Mouse (Mus musculus) midbrain, embryonic 16.5 days (tissue): ENCODE measurements around the gene 1700109H08Rik. TPM values are rescaled to one million over a fixed set of nuclear protein-coding genes. Genes with fewer than 3 reads are reported as not detected.
A peak's percentile ranks its signal among the peaks of the same experiment; 100 is the strongest.

Source experiments
- ATAC-seq: fragments of 200-750 bp; cut with Nextera tagmentation; 2 replicates; pipeline ENCODE4 v1.8.0; 2017; ENCODE audit warnings: moderate TSS enrichment
- H3K27ac ChIP-seq: fragments of 300-500 bp; sonication (generic); 2 replicates; pipeline ENCODE4 v1.5.1; 2014; ENCODE audit warnings: mild to moderate bottlenecking, low read length, mixed read lengths
- H3K27me3 ChIP-seq: fragments of 300-500 bp; sonication (generic); 2 replicates; pipeline ENCODE4 v1.6.1; 2014; ENCODE audit warnings: low read depth, low read length, mixed read lengths; ENCODE audit not compliant: control insufficient read depth, insufficient read depth
- H3K36me3 ChIP-seq: fragments of 300-500 bp; sonication (generic); 2 replicates; pipeline ENCODE4 v1.6.1; 2014; ENCODE audit warnings: mild to moderate bottlenecking, low read length, moderate library complexity, mixed read lengths; ENCODE audit not compliant: control insufficient read depth, insufficient read depth
- H3K4me1 ChIP-seq: fragments of 300-500 bp; sonication (generic); 2 replicates; pipeline ENCODE4 v1.6.1; 2014; ENCODE audit warnings: mild to moderate bottlenecking, low read length, mixed read lengths; ENCODE audit not compliant: control insufficient read depth, insufficient read depth
- H3K4me2 ChIP-seq: fragments of 300-500 bp; sonication (generic); 2 replicates; pipeline ENCODE4 v1.6.1; 2014; ENCODE audit warnings: mild to moderate bottlenecking, low read length, mixed read lengths
- H3K4me3 ChIP-seq: fragments of 300-500 bp; sonication (generic); 2 replicates; pipeline ENCODE4 v1.5.1; 2014; ENCODE audit warnings: low read depth, mild to moderate bottlenecking, low read length, moderate library complexity, mixed read lengths
- H3K9ac ChIP-seq: fragments of 300-500 bp; sonication (generic); 2 replicates; pipeline ENCODE4 v1.6.1; 2014; ENCODE audit warnings: low read depth, low read length, mixed read lengths
- H3K9me3 ChIP-seq: fragments of 300-500 bp; sonication (generic); replicated peaks from 2 replicates; pipeline ENCODE4 v1.6.1; 2014; ENCODE audit warnings: mild to moderate bottlenecking, low read length, mixed read lengths; ENCODE audit not compliant: control insufficient read depth, poor library complexity, severe bottlenecking
- WGBS: fragments of 180-500 bp; shearing (Covaris S2); extraction: QIAGEN DNeasy Blood & Tissue Kit; methylation state at CpG from one replicate; pipeline ENCODE4 v1.1.7; 2014; 5-methylcytosine and 5-hydroxymethylcytosine counted together
- polyA plus RNA-seq: library from polyadenylated mRNA; unstranded; fragments of >200 nt; fragmentation: Nextera tagmentation; extraction: Ambion mirVana; gene quantifications from 2 replicates; pipeline ENCODE4 v1.2.1, GENCODE M21; 2015

Gene 1700109H08Rik
- polyA plus RNA-seq, 1 experiment from 2014 or later = 2.4 TPM

- Histone ChIP-seq H3K4me3 (no peak overlapping the region), H3K4me1 (peaks cover 14% of the 10 kb centered on the region), H3K4me2 (no peak overlapping the region), H3K27me3 (no peaks in the 10 kb centered on the region), H3K27ac (no peak overlapping the region), H3K9ac (no peak overlapping the region), H3K36me3 (no peaks in the 10 kb centered on the region), H3K9me3 (no peaks in the 10 kb centered on the region)
- WGBS = 80% methylated on average over 6 of the region's 6 CpGs
- ATAC-seq = no peak
Measured at GRCm38 (mm10) chr5:3541871-3542270, 29.5 kb upstream of the 1700109H08Rik start.

GRCm38 (mm10) chr5:3543629-3544479, 27.5 kb upstream of the 1700109H08Rik start, which contains the start of gene Fam133b:
TSS of gene Fam133b (plus strand) at chr5:3543833.
- under 1% methylated on average over 73 of the region's 80 CpGs for WGBS
- H3K9me3 ChIP-seq = no peaks in the 10 kb centered on the region
- peak within 1 kb of the TSS; percentile 87 for H3K27ac ChIP-seq
- peak within 1 kb of the TSS; percentile 62 for H3K4me2 ChIP-seq
- ATAC-seq = peak; percentile 97
- peaks cover 14% of the 10 kb centered on the region for H3K4me1 ChIP-seq
- H3K36me3 ChIP-seq = no peaks in the 10 kb centered on the region
- H3K9ac ChIP-seq = peak within 1 kb of the TSS; percentile 87
- peak within 1 kb of the TSS; percentile 92 for H3K4me3 ChIP-seq
- no peaks in the 10 kb centered on the region for H3K27me3 ChIP-seq

- Histone ChIP-seq H3K9ac (peak overlapping the region; percentile 87), H3K27ac (no peak overlapping the region), H3K4me2 (peak overlapping the region; percentile 62), H3K9me3 (no peaks in the 10 kb centered on the region), H3K36me3 (no peaks in the 10 kb centered on the region), H3K4me1 (peaks cover 14% of the 10 kb centered on the region), H3K27me3 (no peaks in the 10 kb centered on the region), H3K4me3 (peak overlapping the region; percentile 92)
- WGBS = 7% methylated on average over 7 of the region's 7 CpGs
- peak; percentile 54 for ATAC-seq
Measured at GRCm38 (mm10) chr5:3544480-3544769, 26.9 kb upstream of the 1700109H08Rik start.

GRCm38 (mm10) chr5:3546226-3546625, 25.1 kb upstream of the 1700109H08Rik start:
- peaks cover 14% of the 10 kb centered on the region for H3K4me1 ChIP-seq
- H3K9ac ChIP-seq = no peak overlapping the region
- ATAC-seq = no peak
- H3K27me3 ChIP-seq = no peaks in the 10 kb centered on the region
- no peaks in the 10 kb centered on the region for H3K36me3 ChIP-seq
- WGBS = 90% methylated on average over 1 of the region's 1 CpGs
- no peaks in the 10 kb centered on the region for H3K9me3 ChIP-seq
- no peak overlapping the region for H3K27ac ChIP-seq
- H3K4me3 ChIP-seq = no peak overlapping the region
- no peak overlapping the region for H3K4me2 ChIP-seq

GRCm38 (mm10) chr5:3551481-3551880, 19.9 kb upstream of the 1700109H08Rik start:
- Histone ChIP-seq H3K27ac (no peak overlapping the region), H3K27me3 (no peaks in the 10 kb centered on the region), H3K9ac (no peak overlapping the region), H3K4me1 (no peaks in the 10 kb centered on the region), H3K4me3 (no peak overlapping the region), H3K36me3 (peaks cover 10% of the 10 kb centered on the region; the same call in 1 of the 2 replicates), H3K4me2 (no peak overlapping the region), H3K9me3 (no peaks in the 10 kb centered on the region)
- ATAC-seq = no peak
- 94% methylated on average over 1 of the region's 1 CpGs for WGBS

- H3K4me1 ChIP-seq = no peaks in the 10 kb centered on the region
- no peak overlapping the region for H3K27ac ChIP-seq
- no peak overlapping the region for H3K4me2 ChIP-seq
- no peaks in the 10 kb centered on the region for H3K27me3 ChIP-seq
- peaks cover 20% of the 10 kb centered on the region for H3K36me3 ChIP-seq
- H3K9ac ChIP-seq = no peak overlapping the region
- WGBS = 96% methylated on average over 2 of the region's 2 CpGs
- no peak for ATAC-seq
- H3K4me3 ChIP-seq = no peak overlapping the region
- H3K9me3 ChIP-seq = no peaks in the 10 kb centered on the region
Measured at GRCm38 (mm10) chr5:3554198-3554597, 17.2 kb upstream of the 1700109H08Rik start.

- Histone ChIP-seq H3K36me3 (peaks cover 68% of the 10 kb centered on the region), H3K27me3 (no peaks in the 10 kb centered on the region), H3K9ac (no peak overlapping the region), H3K4me3 (no peak overlapping the region), H3K9me3 (no peaks in the 10 kb centered on the region), H3K4me2 (no peak overlapping the region), H3K4me1 (no peaks in the 10 kb centered on the region), H3K27ac (no peak overlapping the region)
- 96% methylated on average over 2 of the region's 2 CpGs for WGBS
- ATAC-seq = no peak
Measured at GRCm38 (mm10) chr5:3574825-3575224, 3.5 kb downstream of the 1700109H08Rik start.

GRCm38 (mm10) chr5:3577939-3578338, 6.6 kb downstream of the 1700109H08Rik start:
- Histone ChIP-seq H3K9me3 (no peaks in the 10 kb centered on the region), H3K9ac (no peak overlapping the region), H3K4me1 (no peaks in the 10 kb centered on the region), H3K27me3 (no peaks in the 10 kb centered on the region), H3K4me2 (no peak overlapping the region), H3K36me3 (peaks cover 69% of the 10 kb centered on the region), H3K4me3 (no peak overlapping the region), H3K27ac (no peak overlapping the region)
- no peak for ATAC-seq
- 95% methylated on average over 2 of the region's 2 CpGs for WGBS

- no peak for ATAC-seq
- no peak overlapping the region for H3K4me2 ChIP-seq
- no peak overlapping the region for H3K9ac ChIP-seq
- no peak overlapping the region for H3K4me3 ChIP-seq
- no peaks in the 10 kb centered on the region for H3K27me3 ChIP-seq
- no peaks in the 10 kb centered on the region for H3K9me3 ChIP-seq
- WGBS = 95% methylated on average over 7 of the region's 7 CpGs
- no peak overlapping the region for H3K27ac ChIP-seq
- no peaks in the 10 kb centered on the region for H3K4me1 ChIP-seq
- H3K36me3 ChIP-seq = peaks cover 71% of the 10 kb centered on the region
Measured at GRCm38 (mm10) chr5:3579066-3579465, 7.7 kb downstream of the 1700109H08Rik start.
